Mouse (Mus musculus) left cerebral cortex, postnatal 4 days (tissue): ENCODE data around the gene Sdk1. TPM values are rescaled to one million over a fixed set of nuclear protein-coding genes. Genes with fewer than 3 reads are reported as not detected.
"Not testable (repeated sequence)": the region's sequence is repeated elsewhere in the genome, so short reads cannot be mapped to it uniquely, and the experiment has no call there.

Source experiments
- DNase-seq: peaks from one replicate; pipeline ENCODE4 v3.0.0-alpha.2; 2022
- intact Hi-C: fragments of 180-260 bp; cut with DNase I; formaldehyde crosslinking; loops from one replicate; pipeline ENCODE4 v1.15.1; 2025
- total RNA-seq, 2 experiments: library from RNA; stranded (reverse); gene quantifications; 2 replicates each; pipeline ENCODE4 v1.2.3; 2021

The Sdk1 gene
- total RNA-seq, 2 experiments from 2014 or later: 18.2 to 19.4 TPM

- DNase-seq: peak; percentile 25
- intact Hi-C loops: no loop called here
Measured at GRCm38 (mm10) chr5:141625401-141625800, 384.1 kb downstream of the Sdk1 start.

GRCm38 (mm10) chr5:141631641-141632040 is 390.4 kb downstream of the Sdk1 start:
- intact Hi-C loops: no loop called here
- no peak for DNase-seq

- intact Hi-C loops: no loop called here
Measured at GRCm38 (mm10) chr5:141633271-141633670, 392.0 kb downstream of the Sdk1 start.

GRCm38 (mm10) chr5:141636406-141636805 is 395.1 kb downstream of the Sdk1 start:
- intact Hi-C loops: no loop called here
- DNase-seq: no peak

More at GRCm38 (mm10) chr5:141633271-141633670, 392.0 kb downstream of the Sdk1 start:
- DNase-seq: no peak

GRCm38 (mm10) chr5:141637054-141637453 is 395.8 kb downstream of the Sdk1 start:
- intact Hi-C loops, DNase-seq: not testable (repeated sequence)

- intact Hi-C loops: no loop called here
- no peak for DNase-seq
Measured at GRCm38 (mm10) chr5:141645671-141646070, 404.4 kb downstream of the Sdk1 start.

- DNase-seq: no peak
- intact Hi-C loops: no loop called here
Measured at GRCm38 (mm10) chr5:141646621-141647020, 405.3 kb downstream of the Sdk1 start.

GRCm38 (mm10) chr5:141649831-141650375 is 408.6 kb downstream of the Sdk1 start:
- DNase-seq: no peak
- intact Hi-C loops: no loop called here

GRCm38 (mm10) chr5:141651690-141652377 is 410.5 kb downstream of the Sdk1 start:
- intact Hi-C loops: no loop called here

GRCm38 (mm10) chr5:141676371-141676770 is 435.1 kb downstream of the Sdk1 start:
- intact Hi-C loops: no loop called here
- DNase-seq: no peak

More at GRCm38 (mm10) chr5:141651690-141652377, 410.5 kb downstream of the Sdk1 start:
- DNase-seq: no peak

GRCm38 (mm10) chr5:141677034-141677433 is 435.7 kb downstream of the Sdk1 start:
- intact Hi-C loops: no loop called here
- no peak for DNase-seq

- no peak for DNase-seq
- intact Hi-C loops: no loop called here
Measured at GRCm38 (mm10) chr5:141677841-141678240, 436.6 kb downstream of the Sdk1 start.

GRCm38 (mm10) chr5:141686876-141687420 is 445.7 kb downstream of the Sdk1 start:
- no peak for DNase-seq
- intact Hi-C loops: no loop called here

GRCm38 (mm10) chr5:141689442-141690105 is 448.3 kb downstream of the Sdk1 start:
- DNase-seq: peak; percentile 71
- intact Hi-C loops: no loop called here

- DNase-seq: peak; percentile 83
- intact Hi-C loops: no loop called here
Measured at GRCm38 (mm10) chr5:141691482-141691975, 450.2 kb downstream of the Sdk1 start.

GRCm38 (mm10) chr5:141693716-141694115 is 452.4 kb downstream of the Sdk1 start:
- intact Hi-C loops: no loop called here
- DNase-seq: no peak

GRCm38 (mm10) chr5:141694901-141695300 is 453.6 kb downstream of the Sdk1 start:
- intact Hi-C loops: no loop called here
- no peak for DNase-seq

GRCm38 (mm10) chr5:141698406-141698805 is 457.1 kb downstream of the Sdk1 start:
- intact Hi-C loops: no loop called here
- DNase-seq: peak; percentile 56

GRCm38 (mm10) chr5:141720751-141721150 is 479.5 kb downstream of the Sdk1 start:
- peak; percentile 16 for DNase-seq
- intact Hi-C loops: no loop called here

GRCm38 (mm10) chr5:141727968-141728367 is 486.7 kb downstream of the Sdk1 start:
- intact Hi-C loops: no loop called here
- DNase-seq: no peak

GRCm38 (mm10) chr5:141730006-141730405 is 488.7 kb downstream of the Sdk1 start:
- DNase-seq: peak; percentile 21
- intact Hi-C loops: no loop called here
